Mouse (Mus musculus) testis, adult 2 months (tissue): Measurements from ENCODE around the gene Cavin1.

Experiments used
- CTCF ChIP-seq: fragments of 200-500 bp; IDR thresholded peaks from 2 replicates; pipeline ENCODE4 v1.5.1; 2012; ENCODE audit warnings: low read depth, mild to moderate bottlenecking, inconsistent platforms, low read length, moderate library complexity; ENCODE audit not compliant: control insufficient read depth, insufficient read depth, insufficient replicate concordance
- POLR2A ChIP-seq: fragments of 200-500 bp; IDR thresholded peaks from 2 replicates; pipeline ENCODE4 v1.6.1; 2012; ENCODE audit warnings: low read depth, mild to moderate bottlenecking, inconsistent platforms, low read length, moderate library complexity; ENCODE audit not compliant: control insufficient read depth

- no peak for TF ChIP-seq POLR2A
- TF ChIP-seq CTCF: no peak
These were observed 25.8 kb upstream of the Cavin1 start for GRCm38 (mm10) chr11:100996501-100996900.
